Mouse (Mus musculus) monocyte, adult 5-6 weeks (primary cell): ENCODE measurements around the gene Srd5a3. TPM values are rescaled to one million over a fixed set of nuclear protein-coding genes. Genes with fewer than 3 reads are reported as not detected.

Source experiments
- ATAC-seq: fragments of 153-309, 156-312 bp; replicated peaks from 2 replicates; pipeline ENCODE4 v1.8.0; 2017; ENCODE audit warnings: mild to moderate bottlenecking; ENCODE audit not compliant: low TSS enrichment, insufficient number of reproducible peaks, severe bottlenecking, poor library complexity, low FRiP score
- total RNA-seq: library from RNA; stranded (forward); fragments of 200-1000, 200-491, 200-594 nt; gene quantifications from 3 replicates; pipeline ENCODE4 v1.2.3, GENCODE M21; 2017

Srd5a3 gene
- total RNA-seq, 1 experiment from 2014 or later = 47.3 TPM

DNA sequence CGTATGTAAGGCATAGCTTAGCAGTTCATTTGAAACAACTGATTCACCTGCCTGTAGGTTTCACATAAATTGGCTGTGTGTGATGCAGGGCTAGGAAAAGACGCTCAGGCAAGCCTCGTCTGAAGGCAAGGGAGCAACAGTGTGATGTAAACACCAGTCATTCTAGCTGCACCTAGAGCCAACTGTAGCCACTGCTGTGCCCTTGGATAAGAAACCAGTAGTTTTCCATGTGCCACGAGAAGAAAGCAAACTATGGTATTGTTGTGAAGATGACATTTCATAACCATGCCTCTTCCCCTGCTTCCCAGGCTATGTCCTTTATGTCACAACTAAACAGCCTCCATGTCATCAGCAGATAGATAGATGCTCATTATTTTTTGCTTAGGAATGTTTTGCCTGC lies 3.3 kb downstream of the Srd5a3 start:
- ATAC-seq = no peak

DNA sequence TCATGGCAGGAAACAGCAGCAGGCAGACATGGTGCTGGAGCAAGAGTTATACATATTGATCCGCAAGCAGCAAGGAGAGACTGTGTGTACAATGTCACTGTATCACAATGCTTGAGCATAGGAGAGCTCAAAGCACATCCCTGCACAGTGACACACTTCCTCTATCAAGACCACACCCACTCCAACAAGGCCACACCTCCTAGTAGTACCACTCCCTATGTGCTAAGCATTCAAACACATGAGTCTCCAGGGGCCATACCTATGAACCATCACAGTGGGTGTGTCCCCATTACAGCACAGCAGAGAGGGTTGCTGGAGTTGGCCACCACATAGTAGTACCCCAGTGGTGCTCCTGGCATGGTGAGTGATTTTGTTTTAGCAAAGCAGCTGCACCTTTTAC lies 6.3 kb downstream of the Srd5a3 start:
- no peak for ATAC-seq

DNA sequence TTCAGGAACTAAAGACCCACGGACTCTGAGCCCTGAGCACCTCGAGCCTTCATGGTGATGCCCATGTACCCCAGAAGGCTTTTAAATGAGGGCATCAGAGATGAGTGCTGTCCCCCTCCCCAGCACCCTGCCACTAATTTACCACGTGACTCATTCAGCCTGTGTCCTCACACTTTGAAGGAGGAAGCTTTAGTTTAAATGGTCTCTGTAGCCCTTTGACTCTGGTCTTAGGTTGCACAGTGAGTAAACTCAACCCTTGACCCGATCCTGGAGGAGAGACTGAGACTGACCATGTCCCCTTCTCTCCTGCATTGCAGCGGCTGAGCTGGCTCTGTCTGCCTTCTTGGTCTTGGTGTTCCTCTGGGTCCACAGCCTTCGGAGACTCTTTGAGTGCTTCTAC lies 9.4 kb downstream of the Srd5a3 start:
- no peak for ATAC-seq

DNA sequence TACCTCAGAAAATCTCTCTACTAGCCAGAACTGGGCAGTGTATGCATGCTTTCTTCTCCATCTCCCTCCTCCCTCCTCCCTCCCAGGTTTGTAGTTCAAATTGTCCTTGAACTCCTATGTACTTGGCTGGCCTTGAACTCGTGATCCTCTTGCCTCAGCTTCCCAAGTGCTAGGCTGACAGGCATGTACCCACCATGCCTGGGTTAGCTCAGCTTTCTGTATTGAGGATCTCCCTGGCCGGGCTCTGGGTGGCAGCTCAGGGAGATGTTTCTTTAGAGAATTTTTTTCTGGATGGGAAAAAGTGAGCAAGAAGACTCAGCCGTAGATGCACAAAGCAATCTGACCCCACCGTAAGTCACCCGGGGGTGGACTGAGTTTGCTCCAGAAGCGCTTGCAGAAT lies 12.9 kb downstream of the Srd5a3 start:
- ATAC-seq = no peak

DNA sequence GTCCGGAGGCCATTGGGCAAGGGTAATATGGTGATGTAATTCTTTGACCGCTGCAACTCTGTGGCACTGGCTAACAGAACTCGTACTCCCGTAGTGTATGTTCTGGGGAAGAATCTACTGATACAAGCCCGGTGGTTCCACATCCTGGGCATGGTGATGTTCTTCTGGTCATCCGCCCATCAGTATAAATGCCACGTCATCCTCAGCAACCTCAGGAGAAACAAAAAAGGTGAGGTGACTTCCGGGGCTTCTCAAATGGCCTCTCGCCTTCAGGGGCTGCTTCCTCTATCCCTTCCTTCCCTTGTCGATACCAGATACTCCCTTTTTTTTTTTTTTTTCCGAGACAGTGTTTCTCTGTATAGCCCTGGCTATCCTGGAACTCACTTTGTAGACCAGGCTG lies 13.4 kb downstream of the Srd5a3 start:
- no peak for ATAC-seq

DNA sequence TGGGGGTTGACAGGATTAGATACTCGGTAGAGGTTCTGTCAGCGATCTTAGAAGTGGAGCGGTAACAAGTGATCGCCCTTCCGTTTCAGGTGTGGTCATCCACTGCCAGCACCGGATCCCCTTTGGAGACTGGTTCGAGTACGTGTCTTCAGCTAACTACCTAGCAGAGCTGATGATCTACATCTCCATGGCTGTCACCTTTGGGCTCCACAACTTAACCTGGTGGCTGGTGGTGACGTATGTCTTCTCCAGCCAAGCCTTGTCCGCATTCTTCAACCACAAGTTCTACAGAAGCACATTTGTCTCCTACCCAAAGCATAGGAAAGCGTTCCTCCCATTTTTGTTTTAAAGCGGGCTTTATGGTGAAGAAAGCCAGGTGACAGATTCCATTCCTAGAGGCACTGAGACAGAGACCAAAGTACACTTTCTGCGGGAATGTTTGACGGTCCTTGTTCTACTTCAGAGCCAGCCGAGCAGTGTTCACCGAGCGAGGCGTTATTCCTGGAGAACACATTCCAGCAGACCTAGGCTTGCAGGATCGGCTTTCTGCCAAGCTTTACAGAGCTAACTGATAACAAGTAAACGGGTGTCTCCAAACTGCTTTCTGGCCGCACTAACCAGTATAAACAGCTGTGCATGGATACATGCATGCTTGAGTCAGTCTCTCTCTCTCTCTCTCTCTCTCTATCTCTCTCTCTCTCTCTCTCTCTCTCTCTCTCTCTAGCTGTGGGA lies 14.5 kb downstream of the Srd5a3 start:
- ATAC-seq = no peak; the same call in 1 of the 2 replicates

DNA sequence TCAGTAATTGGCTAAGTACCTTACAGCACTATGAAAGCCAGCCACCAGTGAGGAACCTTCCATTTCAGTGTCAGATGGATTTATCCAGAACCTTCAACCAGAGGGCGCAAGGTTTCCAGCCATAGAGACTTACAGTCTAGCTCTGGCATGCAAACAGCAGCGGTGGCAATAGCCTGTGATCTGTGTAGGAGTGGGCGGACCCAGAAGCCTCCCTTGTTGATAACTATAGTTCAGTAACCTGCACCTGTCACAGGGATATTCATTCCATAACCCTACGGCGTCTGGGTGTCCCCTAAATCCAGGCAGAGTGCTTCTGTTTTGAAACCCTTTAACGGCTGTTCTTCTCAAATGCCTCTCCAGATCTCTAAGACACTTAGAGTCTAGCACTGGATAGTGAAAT lies 19.5 kb downstream of the Srd5a3 start:
- no peak for ATAC-seq

DNA sequence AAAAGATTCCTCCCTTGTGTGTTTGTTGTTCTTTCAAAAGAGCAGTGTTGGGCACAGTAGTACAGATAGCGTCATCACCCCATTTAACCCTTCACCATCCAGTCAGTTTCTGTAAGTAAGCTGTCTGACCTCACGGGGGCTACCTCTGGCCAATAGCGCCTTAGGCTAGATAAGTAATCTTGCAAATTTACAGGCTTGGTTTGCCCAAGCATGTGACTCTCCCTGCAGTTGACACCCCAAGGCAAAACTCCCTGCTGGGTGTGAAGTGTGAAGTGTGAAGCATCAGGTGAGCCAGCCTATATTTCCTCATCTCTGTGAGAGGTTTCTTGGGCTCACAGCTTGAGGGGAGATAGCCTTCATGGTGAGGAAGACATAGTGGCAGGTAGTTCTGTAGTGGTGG lies 20.0 kb downstream of the Srd5a3 start:
- no peak for ATAC-seq

DNA sequence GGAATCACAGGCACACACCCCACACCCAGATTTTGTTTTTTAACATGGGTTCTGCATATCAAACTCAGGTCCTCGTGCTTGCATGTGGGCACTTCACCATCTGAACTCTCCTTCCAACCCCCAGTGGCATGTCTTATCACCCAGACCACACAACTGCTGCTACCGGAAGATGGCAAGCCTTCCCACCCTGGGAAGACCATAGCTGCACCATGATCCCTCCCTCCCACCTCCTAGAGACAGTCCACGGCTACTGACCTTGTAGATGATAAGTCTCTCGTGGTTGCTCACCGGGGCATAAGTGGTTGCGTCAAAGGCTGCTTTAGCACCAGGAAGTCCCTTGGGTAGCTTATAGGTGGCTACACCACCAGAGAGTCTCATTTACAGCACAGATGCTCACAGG lies 21.4 kb downstream of the Srd5a3 start:
- no peak for ATAC-seq

DNA sequence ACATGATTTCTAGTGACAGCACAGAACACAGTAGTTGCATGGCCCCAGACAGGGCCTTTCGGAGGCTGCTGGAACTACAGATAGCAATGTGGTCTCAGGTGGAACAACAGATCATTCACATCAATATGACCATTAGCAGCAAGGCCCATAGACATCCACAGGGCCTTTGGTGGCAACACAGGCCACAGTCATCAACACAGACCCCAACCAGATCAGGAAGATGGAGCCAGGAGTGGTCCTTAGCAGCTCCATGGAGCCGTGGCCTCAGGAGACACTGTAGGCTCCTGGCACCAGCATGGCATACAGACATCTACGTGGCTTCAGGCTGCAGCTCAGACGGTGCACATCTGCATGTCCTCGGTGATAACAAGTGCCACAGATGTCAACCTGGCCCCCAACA lies 22.9 kb downstream of the Srd5a3 start:
- no peak for ATAC-seq

DNA sequence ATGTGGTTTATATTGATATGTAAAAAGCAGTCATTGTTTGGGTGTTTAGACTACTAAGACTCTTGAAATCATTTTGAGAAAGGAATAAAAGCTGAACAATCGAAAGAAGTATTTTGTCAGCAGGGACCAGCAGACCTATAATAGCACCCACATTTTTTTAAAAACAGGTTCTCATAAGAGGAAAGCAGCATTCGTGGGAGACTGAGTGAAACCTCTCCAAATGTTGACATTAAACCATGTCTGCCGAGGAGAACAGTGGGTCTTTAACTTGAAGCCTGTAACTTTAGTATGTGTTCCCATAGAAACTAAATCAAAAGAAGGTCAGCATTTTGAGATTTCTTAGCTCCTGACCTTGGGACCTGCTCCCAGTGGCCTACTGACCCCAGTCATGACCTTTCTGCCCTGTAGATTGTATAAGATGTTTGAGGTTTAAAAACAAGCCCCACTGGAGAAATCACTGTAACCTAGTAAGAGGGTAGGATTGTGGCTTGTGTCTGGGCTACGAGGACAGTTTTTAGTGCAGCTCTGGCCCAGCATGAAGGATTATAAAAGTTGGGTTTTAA lies 23.8 kb downstream of the Srd5a3 start:
- no peak for ATAC-seq

DNA sequence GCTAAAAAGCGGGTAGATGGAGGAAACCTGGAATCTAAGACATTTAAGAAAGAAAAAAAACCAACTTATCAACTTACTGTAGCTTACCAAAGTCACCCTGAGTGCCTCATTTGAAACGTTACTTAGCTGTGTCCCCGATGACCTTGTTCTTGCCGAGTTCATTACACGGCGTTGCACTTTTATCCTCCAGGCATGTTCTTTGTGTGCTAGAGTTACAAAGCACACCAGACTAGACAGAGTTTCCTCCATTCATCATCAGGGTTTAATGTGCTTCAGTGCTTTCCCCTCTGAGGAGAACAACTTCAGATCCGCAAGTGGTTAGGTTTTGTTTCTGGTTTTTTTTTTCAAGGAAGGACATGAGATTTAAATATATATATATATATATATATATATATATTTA lies 24.8 kb downstream of the Srd5a3 start:
- no peak for ATAC-seq

DNA sequence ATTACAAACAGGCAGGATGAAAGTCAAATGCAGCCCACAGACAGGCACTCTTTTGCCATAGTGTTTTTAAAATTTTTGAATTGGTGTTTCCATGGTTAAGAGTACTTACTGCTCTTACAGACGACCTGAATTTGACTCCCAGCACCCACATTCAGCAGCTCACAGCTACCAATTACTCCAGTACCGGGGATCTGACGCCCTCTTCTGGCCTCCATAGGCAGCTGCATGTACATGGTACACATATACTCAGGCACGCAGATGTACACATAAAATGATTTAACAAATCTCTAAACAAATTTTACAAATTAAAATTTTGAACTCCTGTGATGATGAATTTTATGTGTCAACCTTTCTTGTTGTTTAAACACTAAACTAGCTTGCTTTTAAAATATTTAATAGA lies 30.5 kb downstream of the Srd5a3 start:
- no peak for ATAC-seq

DNA sequence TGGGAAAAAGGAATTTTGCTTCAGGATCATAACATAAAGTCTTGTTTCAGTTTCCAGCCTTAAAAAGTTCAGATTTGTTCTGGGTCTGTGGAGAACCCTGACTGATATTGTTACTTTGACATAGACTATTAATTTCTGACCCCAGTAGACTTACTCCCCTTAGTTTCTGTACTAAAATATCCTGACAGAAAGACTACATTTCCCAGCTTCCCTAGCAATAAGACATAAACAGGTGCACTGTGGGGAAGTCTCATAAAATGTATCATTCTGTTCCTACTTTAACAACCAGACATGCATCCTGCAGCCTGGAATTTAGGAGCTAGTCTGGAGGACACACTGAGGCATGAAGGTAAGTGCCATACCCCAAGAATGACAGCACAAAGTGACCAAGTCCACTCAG lies 31.0 kb downstream of the Srd5a3 start:
- ATAC-seq = no peak

DNA sequence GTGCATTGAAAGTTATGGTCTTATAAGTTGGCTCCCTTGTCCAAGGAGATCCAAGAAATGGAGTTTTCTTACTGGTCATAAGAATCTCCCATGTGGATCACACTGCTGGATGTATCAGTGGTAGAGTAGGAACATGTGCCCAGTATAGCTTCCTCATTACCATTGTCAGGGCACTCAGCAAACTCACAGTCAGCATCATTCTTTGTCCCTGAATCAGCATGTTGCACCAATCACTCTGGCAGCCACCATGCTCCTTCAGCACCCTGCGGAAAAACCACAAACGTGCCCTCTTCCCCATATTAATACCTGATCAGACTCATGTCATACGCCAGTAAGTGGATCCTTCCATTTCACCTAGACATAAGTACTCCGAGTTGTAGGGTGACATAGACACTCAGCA lies 35.0 kb downstream of the Srd5a3 start:
- no peak for ATAC-seq

DNA sequence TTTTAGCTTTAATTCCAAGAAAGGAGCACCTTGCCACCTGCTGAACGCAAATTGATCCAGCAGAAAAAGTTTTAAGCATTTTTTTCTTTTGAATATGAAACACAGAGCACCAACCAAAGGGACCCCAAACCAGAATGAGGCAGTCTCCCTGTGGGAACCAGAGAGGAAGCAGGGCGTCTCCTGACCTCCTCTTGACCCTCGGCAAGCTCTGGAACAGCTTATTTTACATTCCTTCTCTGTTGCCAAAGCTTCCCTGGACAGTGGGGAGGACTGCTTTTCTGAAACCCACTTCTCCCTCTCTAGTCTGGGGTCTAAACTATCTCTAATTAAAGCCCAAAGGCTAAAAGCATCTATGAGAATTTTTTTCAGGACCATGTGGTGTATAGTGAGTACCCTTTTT lies 36.3 kb downstream of the Srd5a3 start:
- no peak for ATAC-seq

DNA sequence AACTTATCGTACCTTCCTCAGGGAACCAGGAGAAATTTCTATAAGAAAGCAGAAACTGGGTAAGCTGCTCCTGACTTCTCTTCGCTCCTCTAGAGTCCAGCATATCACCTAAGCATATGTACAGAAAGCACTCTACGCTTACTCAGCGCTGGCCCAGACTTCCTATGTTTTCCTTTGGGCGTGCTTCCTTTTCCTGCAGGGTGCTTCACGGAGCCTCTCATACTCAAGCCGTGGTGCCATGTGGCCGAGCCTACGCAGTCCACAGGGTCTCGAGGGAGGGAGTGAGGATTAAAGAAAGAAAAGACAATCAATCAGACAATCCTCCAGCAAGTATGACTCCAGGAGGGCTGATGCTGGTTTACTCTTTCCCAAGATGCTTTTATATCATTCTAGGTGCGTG lies 36.8 kb downstream of the Srd5a3 start:
- ATAC-seq = no peak

DNA sequence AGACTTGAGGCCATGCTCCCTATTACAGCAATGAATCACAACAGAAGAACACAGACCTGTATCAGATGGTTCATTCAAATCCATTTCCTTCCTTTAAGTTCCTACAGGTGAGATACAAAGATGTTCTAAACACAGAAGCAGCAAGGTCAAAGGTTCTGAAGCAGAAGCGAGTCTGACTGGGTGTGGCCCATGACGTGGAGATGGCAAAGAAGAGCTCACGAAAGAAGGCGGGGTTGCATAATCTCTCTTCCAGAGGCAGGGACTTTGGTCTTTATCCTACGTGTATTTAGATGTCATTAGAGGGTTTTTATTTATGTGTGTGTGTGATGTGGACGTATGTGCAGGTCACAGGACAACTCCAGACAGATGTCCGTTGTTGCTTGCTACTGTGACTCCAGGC lies 37.6 kb downstream of the Srd5a3 start:
- ATAC-seq = no peak

DNA sequence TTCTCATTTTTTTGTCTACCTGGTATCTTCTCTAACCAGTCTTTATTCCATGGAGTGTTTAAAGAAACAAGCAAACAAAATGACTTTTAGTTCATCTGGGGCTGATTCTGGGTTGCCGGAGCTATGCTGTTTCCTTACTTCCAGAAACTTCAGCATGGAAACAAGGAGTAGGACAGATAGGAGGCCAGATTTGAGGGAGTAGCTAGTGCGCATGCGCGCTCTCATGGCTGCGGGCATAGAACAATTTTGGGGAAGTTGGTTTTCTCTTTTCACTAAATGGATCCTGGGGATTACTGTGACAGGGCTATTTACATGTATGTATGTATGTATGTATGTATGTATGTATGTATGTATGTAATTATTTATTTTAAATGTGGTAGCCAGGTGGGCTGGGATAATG lies 39.1 kb downstream of the Srd5a3 start:
- no peak for ATAC-seq

DNA sequence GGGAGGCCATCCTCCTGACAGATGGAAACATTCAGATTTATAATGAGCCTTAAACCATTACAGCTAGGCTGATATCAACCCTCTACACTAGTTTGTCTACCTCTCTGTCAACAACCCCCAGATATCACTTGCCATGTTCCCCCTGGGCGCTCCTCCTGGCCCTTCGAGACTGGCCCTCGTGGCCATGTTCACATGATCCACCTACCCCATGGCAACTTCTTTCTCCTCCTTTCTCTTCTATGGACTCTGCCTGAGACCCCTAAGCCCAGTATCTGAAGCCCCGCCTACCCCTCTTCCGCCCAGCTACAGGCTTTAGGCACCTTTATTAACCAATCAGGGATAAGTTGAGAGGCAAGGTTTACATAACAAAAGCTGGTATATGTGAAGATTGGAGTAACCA lies 39.7 kb downstream of the Srd5a3 start:
- ATAC-seq = no peak

DNA sequence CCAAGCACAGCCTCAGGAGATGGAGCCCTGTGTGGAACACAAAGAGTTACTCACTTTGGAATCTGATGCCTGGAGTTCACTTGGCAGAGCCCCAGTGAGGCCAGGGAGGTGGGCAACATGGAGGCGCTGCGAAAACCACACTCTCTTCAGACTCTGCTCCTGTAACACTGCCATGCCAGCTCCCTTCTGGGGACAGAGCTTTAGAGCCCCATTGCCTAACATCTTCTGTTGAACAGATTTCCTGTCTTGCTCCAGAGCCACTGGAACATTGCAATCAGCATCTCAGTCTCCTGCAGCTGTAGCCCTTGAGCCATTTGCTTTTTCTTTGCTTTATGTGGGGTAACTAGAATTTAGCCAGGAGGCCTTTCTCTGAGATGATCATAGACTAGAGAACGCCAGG lies 42.3 kb downstream of the Srd5a3 start:
- no peak for ATAC-seq
